Mouse (Mus musculus) retina, embryonic 14.5 days (tissue): ENCODE measurements at regions not wholly inside any gene's neighbourhood (a gene's known extent, or its start where the extent isn't known, plus 50 kb on each side); places are given as distances from the start of the nearest gene placed in this dataset.

Experiments used
- DNase-seq: peaks from one replicate; pipeline ENCODE4 v3.0.0-alpha.2; 2015; ENCODE audit warnings: low spot score

DNA sequence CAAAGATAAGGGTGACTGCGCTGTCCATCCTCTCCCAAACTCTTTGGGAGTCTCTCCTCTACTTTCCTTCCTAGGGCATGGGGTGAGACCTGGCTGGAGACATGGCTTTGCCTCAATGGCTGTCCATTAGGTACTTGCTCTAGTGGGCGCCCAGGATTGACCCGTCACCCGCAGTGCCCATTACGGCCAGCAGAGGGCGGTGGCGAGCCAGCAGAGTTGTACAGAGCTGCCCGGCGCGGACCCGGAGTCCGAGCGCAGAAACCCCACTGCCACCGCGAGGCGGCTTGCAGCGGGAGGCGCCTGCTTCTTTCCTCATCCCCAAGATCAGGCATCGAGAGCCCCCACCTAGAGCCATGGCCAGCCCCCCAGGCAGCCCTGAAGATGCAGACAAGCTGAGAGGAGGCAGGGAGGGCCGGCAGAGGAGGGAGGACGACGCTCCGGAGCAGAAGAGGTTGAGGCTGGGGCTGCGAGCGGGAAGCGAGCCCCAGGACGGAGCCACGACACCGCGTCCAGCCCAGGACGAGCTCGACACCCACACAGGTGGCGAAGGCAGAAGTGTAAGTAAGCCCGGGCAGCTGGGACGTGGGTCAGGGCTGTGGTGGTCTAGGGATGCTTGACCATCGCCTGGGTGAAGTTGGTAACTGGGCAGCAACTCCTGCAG lies 50.9 kb upstream of the Eef2kmt start:
- DNase-seq: peak; percentile 93
